Mouse (Mus musculus): ENCODE data around the gene Pde6g. TPM values are rescaled to one million over a fixed set of nuclear protein-coding genes. Genes with fewer than 3 reads are reported as not detected.

The Pde6g gene
- polyA plus RNA-seq (2012; fragmentation: generic; extraction: Trizol), result 0.18 TPM

DNA sequence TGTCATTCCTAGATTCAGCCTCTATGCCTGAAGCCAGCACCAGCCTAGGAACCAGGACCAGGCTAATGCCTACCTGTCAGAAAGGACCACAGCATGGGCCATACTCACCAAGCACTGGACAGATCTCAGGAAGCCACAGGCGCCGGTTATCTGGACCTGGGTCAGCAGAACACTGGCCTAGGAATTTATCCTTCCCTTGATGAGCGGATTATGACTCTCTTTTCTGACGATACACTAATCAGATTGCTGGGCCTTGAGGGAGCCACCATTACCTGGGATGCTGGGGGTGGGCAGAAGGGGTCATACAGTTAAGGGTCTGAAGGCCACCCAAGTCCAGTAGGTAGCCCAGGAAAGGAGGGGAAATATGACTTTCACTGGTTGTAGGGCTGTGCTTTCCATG, at the start of gene Pde6g:
Pde6g (minus strand) TSS at position 195 of the 400 bp plus-strand sequence.
- Histone ChIP-seq H3ac (ENCODE audit: control insufficient read depth, insufficient read length) (no peak within 1 kb of the TSS), H3K4me3 (no peak within 1 kb of the TSS), H3K79me2 (ENCODE audit: control insufficient read depth, insufficient read depth) (peaks cover 3% of the 10 kb centered on the region), H3K4me2 (ENCODE audit: low read depth) (no peak within 1 kb of the TSS), H3K36me3 (ENCODE audit: control insufficient read depth, insufficient read depth) (no peaks in the 10 kb centered on the region), H3K27me3 (ENCODE audit: control insufficient read depth, insufficient read depth, insufficient read length) (peaks cover 5% of the 10 kb centered on the region)
- no peak for TF ChIP-seq TCF3 (IDR thresholded peaks at IDR 0.05; ENCODE audit: insufficient read length, low read depth)
- no peak for TF ChIP-seq REST (IDR thresholded peaks at IDR 0.05; ENCODE audit: insufficient read depth, insufficient read length)
- no peak for TF ChIP-seq CEBPB (IDR thresholded peaks at IDR 0.05; ENCODE audit: insufficient read depth, poor library complexity, severe bottlenecking)
- TF ChIP-seq E2F4 (IDR thresholded peaks at IDR 0.05; ENCODE audit: insufficient read depth), result no peak
- TF ChIP-seq POLR2A (IDR thresholded peaks at IDR 0.05; ENCODE audit: insufficient read length, low read depth), result no peak
- TF ChIP-seq USF1 (IDR thresholded peaks at IDR 0.05; ENCODE audit: low read depth), result no peak
- TF ChIP-seq POLR2AphosphoS2 (IDR thresholded peaks at IDR 0.05; ENCODE audit: insufficient read length, low read depth), result no peak
- TF ChIP-seq MYOG (IDR thresholded peaks at IDR 0.05; ENCODE audit: control insufficient read depth in 1 of 3, insufficient read depth in 1 of 3, insufficient read length in 2 of 3, low read depth in 2 of 3), result no peak
- TF ChIP-seq MAX (IDR thresholded peaks at IDR 0.05; ENCODE audit: low read depth), result no peak
- TF ChIP-seq SRF (IDR thresholded peaks at IDR 0.05; ENCODE audit: control insufficient read depth, insufficient read length, low read depth), result no peak
- TF ChIP-seq MYOD1 (IDR thresholded peaks at IDR 0.05; ENCODE audit: control insufficient read depth in 1 of 3, insufficient read length in 2 of 3, low read depth in 2 of 3), result no peak
- TF ChIP-seq TCF12 (IDR thresholded peaks at IDR 0.05; ENCODE audit: insufficient read depth, poor library complexity, severe bottlenecking), result no peak

DNA sequence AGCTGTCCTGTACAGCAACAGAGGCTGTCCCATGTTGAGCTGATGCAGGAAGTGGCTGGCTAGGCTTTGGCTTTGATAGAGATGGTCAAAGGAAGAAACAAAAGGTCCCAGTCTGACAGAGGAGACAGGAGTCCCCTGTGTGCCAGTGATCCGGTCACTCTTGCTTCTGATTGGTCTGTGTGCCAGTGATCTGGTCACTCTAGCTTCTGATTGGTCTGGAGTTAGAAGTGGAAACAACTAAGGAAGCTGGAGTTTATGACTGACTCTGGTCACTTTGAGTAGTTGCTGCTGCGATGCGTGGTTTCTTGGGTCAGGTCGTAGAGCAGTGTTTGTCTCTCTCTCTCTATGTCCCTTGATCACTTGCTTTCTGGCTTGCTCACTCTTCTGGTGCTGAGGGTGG, 48.4 kb upstream of the Pde6g start:
- Histone ChIP-seq H3K4me2 (ENCODE audit: low read depth) (no peak overlapping the region), H3ac (ENCODE audit: control insufficient read depth, insufficient read length) (no peak overlapping the region), H3K27me3 (ENCODE audit: control insufficient read depth, insufficient read depth, insufficient read length) (no peaks in the 10 kb centered on the region), H3K79me2 (ENCODE audit: control insufficient read depth, insufficient read depth) (no peaks in the 10 kb centered on the region), H3K36me3 (ENCODE audit: control insufficient read depth, insufficient read depth) (no peaks in the 10 kb centered on the region), H3K4me3 (no peak overlapping the region)
- TF ChIP-seq CEBPB (IDR thresholded peaks at IDR 0.05; ENCODE audit: insufficient read depth, poor library complexity, severe bottlenecking) (no peak), TCF3 (IDR thresholded peaks at IDR 0.05; ENCODE audit: insufficient read length, low read depth) (no peak), USF1 (IDR thresholded peaks at IDR 0.05; ENCODE audit: low read depth) (no peak), MAX (IDR thresholded peaks at IDR 0.05; ENCODE audit: low read depth) (no peak), E2F4 (IDR thresholded peaks at IDR 0.05; ENCODE audit: insufficient read depth) (no peak), TCF12 (IDR thresholded peaks at IDR 0.05; ENCODE audit: insufficient read depth, poor library complexity, severe bottlenecking) (no peak), MYOD1 (IDR thresholded peaks at IDR 0.05; ENCODE audit: control insufficient read depth in 1 of 3, insufficient read length in 2 of 3, low read depth in 2 of 3) (no peak), SRF (IDR thresholded peaks at IDR 0.05; ENCODE audit: control insufficient read depth, insufficient read length, low read depth) (no peak), POLR2A (IDR thresholded peaks at IDR 0.05; ENCODE audit: insufficient read length, low read depth) (no peak), POLR2AphosphoS2 (IDR thresholded peaks at IDR 0.05; ENCODE audit: insufficient read length, low read depth) (no peak), MYOG (IDR thresholded peaks at IDR 0.05; ENCODE audit: control insufficient read depth in 1 of 3, insufficient read depth in 1 of 3, insufficient read length in 2 of 3, low read depth in 2 of 3) (no peak), REST (IDR thresholded peaks at IDR 0.05; ENCODE audit: insufficient read depth, insufficient read length) (no peak)

DNA sequence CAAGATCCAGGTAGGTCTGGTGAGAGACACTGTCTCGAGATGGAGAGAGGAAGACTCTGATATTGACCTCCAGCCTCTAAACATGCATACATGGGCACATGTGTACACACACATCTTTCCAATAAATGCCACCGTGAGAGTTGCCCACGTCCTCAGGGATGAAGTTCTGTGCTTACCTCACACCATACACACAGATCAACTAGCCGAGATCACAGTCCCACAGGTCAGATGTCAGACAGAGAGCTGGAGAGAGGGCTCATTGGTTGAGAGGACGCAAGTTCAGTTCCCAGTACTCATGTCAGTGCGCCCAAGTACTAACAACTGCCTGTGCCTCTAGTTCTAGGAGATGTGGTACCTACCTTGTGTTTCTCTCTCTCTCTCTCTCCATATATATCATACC, 47.7 kb upstream of the Pde6g start:
- H3ac ChIP-seq (ENCODE audit: control insufficient read depth, insufficient read length), result no peak overlapping the region
- H3K36me3 ChIP-seq (ENCODE audit: control insufficient read depth, insufficient read depth), result peaks cover under 1% of the 10 kb centered on the region
- no peak overlapping the region for H3K4me2 ChIP-seq (ENCODE audit: low read depth)
- no peaks in the 10 kb centered on the region for H3K27me3 ChIP-seq (ENCODE audit: control insufficient read depth, insufficient read depth, insufficient read length)
- H3K4me3 ChIP-seq, result no peak overlapping the region
- H3K79me2 ChIP-seq (ENCODE audit: control insufficient read depth, insufficient read depth), result no peaks in the 10 kb centered on the region
- TF ChIP-seq POLR2A (IDR thresholded peaks at IDR 0.05; ENCODE audit: insufficient read length, low read depth), result no peak
- no peak for TF ChIP-seq MYOD1 (IDR thresholded peaks at IDR 0.05; ENCODE audit: control insufficient read depth in 1 of 3, insufficient read length in 2 of 3, low read depth in 2 of 3)
- peak; percentile 76 for TF ChIP-seq POLR2AphosphoS2 (IDR thresholded peaks at IDR 0.05; ENCODE audit: insufficient read length, low read depth)
- TF ChIP-seq TCF12 (IDR thresholded peaks at IDR 0.05; ENCODE audit: insufficient read depth, poor library complexity, severe bottlenecking), result no peak
- TF ChIP-seq MYOG (IDR thresholded peaks at IDR 0.05; ENCODE audit: control insufficient read depth in 1 of 3, insufficient read depth in 1 of 3, insufficient read length in 2 of 3, low read depth in 2 of 3), result no peak

- Histone ChIP-seq H3K79me2 (ENCODE audit: control insufficient read depth, insufficient read depth) (no peaks in the 10 kb centered on the region), H3K4me2 (ENCODE audit: low read depth) (no peak overlapping the region), H3K27me3 (ENCODE audit: control insufficient read depth, insufficient read depth, insufficient read length) (no peaks in the 10 kb centered on the region), H3K36me3 (ENCODE audit: control insufficient read depth, insufficient read depth) (peaks cover 7% of the 10 kb centered on the region), H3K4me3 (no peak overlapping the region), H3ac (ENCODE audit: control insufficient read depth, insufficient read length) (no peak overlapping the region)
- TF ChIP-seq POLR2AphosphoS2 (IDR thresholded peaks at IDR 0.05; ENCODE audit: insufficient read length, low read depth) (peak; percentile 79), MYOG (IDR thresholded peaks at IDR 0.05; ENCODE audit: control insufficient read depth in 1 of 3, insufficient read depth in 1 of 3, insufficient read length in 2 of 3, low read depth in 2 of 3) (no peak), CEBPB (IDR thresholded peaks at IDR 0.05; ENCODE audit: insufficient read depth, poor library complexity, severe bottlenecking) (no peak), POLR2A (IDR thresholded peaks at IDR 0.05; ENCODE audit: insufficient read length, low read depth) (no peak), SRF (IDR thresholded peaks at IDR 0.05; ENCODE audit: control insufficient read depth, insufficient read length, low read depth) (no peak)
Measured at GRCm38 (mm10) chr11:120500357-120500756, 47.1 kb upstream of the Pde6g start.

GRCm38 (mm10) chr11:120499894-120500293, 46.6 kb upstream of the Pde6g start:
- no peaks in the 10 kb centered on the region for H3K27me3 ChIP-seq (ENCODE audit: control insufficient read depth, insufficient read depth, insufficient read length)
- no peak overlapping the region for H3K4me3 ChIP-seq
- peaks cover 7% of the 10 kb centered on the region for H3K36me3 ChIP-seq (ENCODE audit: control insufficient read depth, insufficient read depth)
- H3K79me2 ChIP-seq (ENCODE audit: control insufficient read depth, insufficient read depth), result no peaks in the 10 kb centered on the region
- H3K4me2 ChIP-seq (ENCODE audit: low read depth), result no peak overlapping the region
- H3ac ChIP-seq (ENCODE audit: control insufficient read depth, insufficient read length), result no peak overlapping the region
- TF ChIP-seq MYOG (IDR thresholded peaks at IDR 0.05; ENCODE audit: control insufficient read depth in 1 of 3, insufficient read depth in 1 of 3, insufficient read length in 2 of 3, low read depth in 2 of 3), result no peak
- no peak for TF ChIP-seq POLR2A (IDR thresholded peaks at IDR 0.05; ENCODE audit: insufficient read length, low read depth)
- no peak for TF ChIP-seq TCF3 (IDR thresholded peaks at IDR 0.05; ENCODE audit: insufficient read length, low read depth)
- peak; percentile 69 for TF ChIP-seq POLR2AphosphoS2 (IDR thresholded peaks at IDR 0.05; ENCODE audit: insufficient read length, low read depth)
- no peak for TF ChIP-seq CEBPB (IDR thresholded peaks at IDR 0.05; ENCODE audit: insufficient read depth, poor library complexity, severe bottlenecking)
- TF ChIP-seq E2F4 (IDR thresholded peaks at IDR 0.05; ENCODE audit: insufficient read depth), result no peak
- no peak for TF ChIP-seq MYOD1 (IDR thresholded peaks at IDR 0.05; ENCODE audit: control insufficient read depth in 1 of 3, insufficient read length in 2 of 3, low read depth in 2 of 3)
- no peak for TF ChIP-seq TCF12 (IDR thresholded peaks at IDR 0.05; ENCODE audit: insufficient read depth, poor library complexity, severe bottlenecking)

Data from myocyte (in vitro differentiated cells).